ENCODE assay signal across 20 mouse cellular contexts in the genomic region with DNA sequence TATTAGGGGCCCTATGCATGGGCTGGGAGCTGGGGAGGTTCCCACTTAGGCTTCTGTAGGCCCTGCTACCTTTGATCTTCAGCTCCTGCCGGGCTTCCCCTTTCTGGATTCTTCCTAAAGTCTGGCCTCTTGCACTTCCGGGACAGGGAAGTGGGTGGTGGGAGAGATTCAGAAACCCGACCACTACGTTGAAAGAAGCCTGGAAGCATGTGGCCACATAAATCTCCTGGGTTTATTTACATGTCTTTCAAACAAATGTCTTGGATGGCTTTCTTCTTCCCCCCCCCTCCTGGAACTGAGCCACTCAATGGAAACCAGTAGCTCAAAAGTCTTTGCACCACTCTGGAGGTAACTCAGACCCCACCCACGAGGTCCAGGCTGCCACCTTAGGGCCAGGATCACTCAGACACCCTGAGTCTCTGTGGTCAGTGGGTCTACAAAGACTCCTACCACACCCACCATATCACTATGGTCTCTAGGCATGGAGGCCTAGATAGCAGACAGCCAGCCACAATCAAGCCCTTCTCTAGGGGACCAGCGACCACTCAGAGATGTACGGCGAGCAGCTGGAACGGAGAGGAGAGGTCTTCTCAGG. TPM values are rescaled to one million over a fixed set of nuclear protein-coding genes. Genes with fewer than 3 reads are reported as not detected.
DNase-seq lines count a peak whose midpoint lies in the region; ATAC-seq and TF ChIP-seq lines count a peak whose summit lies in the region.
"Had no signal": no experiment of that assay in that cellular context is flagged by ENCODE, and none has a peak within 500 bp of the region (broad histone marks: within the 10 kb centered on the region; RNA-seq: fewer than 3 reads in every experiment).

No protein-coding gene starts in this region.

- H3K27me3 ChIP-seq in neural tube, embryonic 11.5 days (ENCODE audit: control insufficient read depth, insufficient read depth, low read length), result no peaks in the 10 kb centered on the region
- H3K27me3 ChIP-seq in neural tube, embryonic 15.5 days (replicated peaks), result peaks cover 7% of the 10 kb centered on the region; the same call in 1 of the 2 replicates
- no peaks in the 10 kb centered on the region for H3K27me3 ChIP-seq in lung, postnatal 0 days (replicated peaks; ENCODE audit: insufficient read depth, low read length)
- no peaks in the 10 kb centered on the region for H3K27me3 ChIP-seq in stomach, embryonic 16.5 days (ENCODE audit: control insufficient read depth, insufficient read depth, low read length)
- H3K27me3 ChIP-seq in thymus, adult 2 months (ENCODE audit: control insufficient read depth, insufficient read depth, low read length), result no peaks in the 10 kb centered on the region
- H3K27me3 ChIP-seq: kidney, embryonic 15.5 days had no signal

- intact Hi-C loops in gastrocnemius, adult 2 months (cut with DNase I), result no loop called here
- intact Hi-C loops in heart, postnatal 25 days (cut with DNase I), result no loop called here

- H3K36me3 ChIP-seq in neural tube, embryonic 11.5 days (ENCODE audit: control insufficient read depth, insufficient read depth, low read length), result no peaks in the 10 kb centered on the region
- no peaks in the 10 kb centered on the region for H3K36me3 ChIP-seq in neural tube, embryonic 15.5 days
- no peaks in the 10 kb centered on the region for H3K36me3 ChIP-seq in lung, postnatal 0 days (ENCODE audit: insufficient read depth, low read length)
- H3K36me3 ChIP-seq in stomach, embryonic 16.5 days (ENCODE audit: control insufficient read depth, insufficient read depth, low read length), result no peaks in the 10 kb centered on the region
- H3K36me3 ChIP-seq in thymus, adult 2 months (ENCODE audit: control insufficient read depth, insufficient read depth, low read length), result no peaks in the 10 kb centered on the region
- H3K36me3 ChIP-seq: embryonic facial prominence, embryonic 10.5 days; heart, embryonic 13.5 days; kidney, embryonic 15.5 days; liver, embryonic 15.5 days had no signal

- DNase-seq in gastrocnemius, adult 2 months, result peak; percentile 23
- DNase-seq in gastrocnemius, postnatal 25 days, result no peak
- peak; percentile 9 for DNase-seq in neural tube, embryonic 11.5 days (ENCODE audit: low spot score)
- DNase-seq in lung, postnatal 0 days (ENCODE audit: low spot score), result peak; percentile 56
- DNase-seq in heart, postnatal 25 days (ENCODE audit: low spot score), result no peak
- DNase-seq in thymus, adult 2 months, result no peak
- DNase-seq: adrenal gland, adult 8-10 months; cerebellum, adult 11 months; heart, postnatal 4 days; right cerebral cortex, postnatal 14 days had no signal

- no peak overlapping the region for H3K9ac ChIP-seq in neural tube, embryonic 11.5 days (ENCODE audit: low read length)
- H3K9ac ChIP-seq in neural tube, embryonic 15.5 days (replicated peaks), result no peak overlapping the region
- H3K9ac ChIP-seq in lung, postnatal 0 days (replicated peaks; ENCODE audit: low read depth), result no peak overlapping the region
- H3K9ac ChIP-seq in stomach, embryonic 16.5 days (ENCODE audit: low read length), result peak overlapping the region; percentile 50
- H3K9ac ChIP-seq: heart, embryonic 13.5 days; kidney, embryonic 15.5 days; liver, embryonic 15.5 days had no signal

- H3K4me2 ChIP-seq in neural tube, embryonic 11.5 days (ENCODE audit: low read depth), result no peak overlapping the region
- no peak overlapping the region for H3K4me2 ChIP-seq in neural tube, embryonic 15.5 days
- no peak overlapping the region for H3K4me2 ChIP-seq in lung, postnatal 0 days (replicated peaks; ENCODE audit: low read depth, low read length)
- H3K4me2 ChIP-seq in stomach, embryonic 16.5 days (ENCODE audit: low read depth, low read length), result no peak overlapping the region
- H3K4me2 ChIP-seq: heart, embryonic 13.5 days; kidney, embryonic 15.5 days; liver, embryonic 15.5 days had no signal

- no peak for TF ChIP-seq CTCF in gastrocnemius, adult 2 months (IDR thresholded peaks at IDR 0.05)
- no peak for TF ChIP-seq CTCF in lung, postnatal 0 days (IDR thresholded peaks at IDR 0.05)
- TF ChIP-seq CTCF in thymus, adult 2 months (IDR thresholded peaks at IDR 0.05; ENCODE audit: borderline replicate concordance, control insufficient read depth, extremely low read depth, insufficient read depth, low read length, poor library complexity), result no peak

- TF ChIP-seq POLR2A in thymus, adult 2 months (IDR thresholded peaks at IDR 0.05; ENCODE audit: control insufficient read depth, extremely low read depth, insufficient read depth, low read length, poor library complexity), result no peak

- ATAC-seq in neural tube, embryonic 11.5 days (ENCODE audit: insufficient read depth, low FRiP score, low TSS enrichment), result no peak
- ATAC-seq in neural tube, embryonic 15.5 days (ENCODE audit: low FRiP score), result no peak
- ATAC-seq in lung, postnatal 0 days, result no peak
- ATAC-seq in stomach, embryonic 16.5 days (ENCODE audit: insufficient read depth, low FRiP score), result no peak
- ATAC-seq: hindbrain, postnatal 0 days; midbrain, embryonic 16.5 days had no signal

- H3K4me1 ChIP-seq in neural tube, embryonic 11.5 days (ENCODE audit: control insufficient read depth, insufficient read depth, low read length), result peaks cover 19% of the 10 kb centered on the region
- H3K4me1 ChIP-seq in neural tube, embryonic 15.5 days, result peaks cover 54% of the 10 kb centered on the region
- peaks cover 54% of the 10 kb centered on the region for H3K4me1 ChIP-seq in lung, postnatal 0 days (ENCODE audit: insufficient read depth, low read depth, low read length)
- H3K4me1 ChIP-seq in stomach, embryonic 16.5 days (ENCODE audit: control insufficient read depth, insufficient read depth, low read length), result peaks cover 68% of the 10 kb centered on the region
- H3K4me1 ChIP-seq in thymus, adult 2 months (replicated peaks; ENCODE audit: control insufficient read depth, insufficient read depth, low read length), result no peaks in the 10 kb centered on the region

- H3K9me3 ChIP-seq in neural tube, embryonic 11.5 days (ENCODE audit: control insufficient read depth, low read length), result no peaks in the 10 kb centered on the region
- H3K9me3 ChIP-seq in neural tube, embryonic 15.5 days (replicated peaks), result no peaks in the 10 kb centered on the region
- no peaks in the 10 kb centered on the region for H3K9me3 ChIP-seq in lung, postnatal 0 days (ENCODE audit: low read length)
- H3K9me3 ChIP-seq in stomach, embryonic 16.5 days (replicated peaks; ENCODE audit: control insufficient read depth, low read length), result no peaks in the 10 kb centered on the region
- H3K9me3 ChIP-seq: embryonic facial prominence, embryonic 10.5 days; heart, embryonic 13.5 days; kidney, embryonic 15.5 days; liver, embryonic 15.5 days had no signal

- H3K4me3 ChIP-seq in gastrocnemius, adult 2 months, result no peak overlapping the region
- H3K4me3 ChIP-seq in neural tube, embryonic 11.5 days (ENCODE audit: low read depth, low read length), result no peak overlapping the region
- no peak overlapping the region for H3K4me3 ChIP-seq in neural tube, embryonic 15.5 days (replicated peaks)
- no peak overlapping the region for H3K4me3 ChIP-seq in lung, postnatal 0 days (ENCODE audit: low read depth, low read length)
- H3K4me3 ChIP-seq in stomach, embryonic 16.5 days (replicated peaks; ENCODE audit: low read length), result no peak overlapping the region
- H3K4me3 ChIP-seq in thymus, adult 2 months (ENCODE audit: control insufficient read depth, insufficient read depth, low read length), result no peak overlapping the region
- H3K4me3 ChIP-seq: embryonic facial prominence, embryonic 10.5 days; erythroblast, embryonic 14.5 days; heart, embryonic 13.5 days; kidney, embryonic 15.5 days; liver, embryonic 15.5 days had no signal

- no peak for TF ChIP-seq EP300 in lung, postnatal 0 days (IDR thresholded peaks at IDR 0.05)

- WGBS in neural tube, embryonic 11.5 days, result 64% methylated on average over 9 of the region's 9 CpGs
- WGBS in neural tube, embryonic 15.5 days, result 63% methylated on average over 9 of the region's 9 CpGs
- WGBS in lung, postnatal 0 days, result 47% methylated on average over 9 of the region's 9 CpGs
- WGBS in stomach, embryonic 16.5 days, result 42% methylated on average over 9 of the region's 9 CpGs
- 67% methylated on average over 9 of the region's 9 CpGs for WGBS in thymus, adult 2 months

- peak overlapping the region; percentile 92 for H3K27ac ChIP-seq in gastrocnemius, adult 2 months
- H3K27ac ChIP-seq in neural tube, embryonic 11.5 days (ENCODE audit: low read depth, low read length), result no peak overlapping the region
- no peak overlapping the region for H3K27ac ChIP-seq in neural tube, embryonic 15.5 days (replicated peaks)
- peak overlapping the region; percentile 32; the same call in 1 of the 2 replicates for H3K27ac ChIP-seq in lung, postnatal 0 days (ENCODE audit: low read length)
- peak overlapping the region; percentile 32; the same call in 1 of the 2 replicates for H3K27ac ChIP-seq in stomach, embryonic 16.5 days (ENCODE audit: low read length)
- H3K27ac ChIP-seq in thymus, adult 2 months (ENCODE audit: control insufficient read depth, insufficient read depth, low read length), result no peak overlapping the region
- H3K27ac ChIP-seq: embryonic facial prominence, embryonic 10.5 days; heart, embryonic 13.5 days; hindbrain, postnatal 0 days; kidney, embryonic 15.5 days; liver, embryonic 15.5 days had no signal

RNA-seq across cellular contexts. Expression of gene Dagla, which starts 12.7 kb away (rescaled TPM):
- 1 to 10 TPM; 7.2 to 8.6 TPM for total RNA-seq in gastrocnemius, adult 2 months (2021)
- total RNA-seq in gastrocnemius, postnatal 25 days (2021), result 1 to 10 TPM; 4.0 to 6.7 TPM
- 3.2 and 3.4 TPM in 2 replicates for polyA plus RNA-seq in neural tube, embryonic 11.5 days (2014; fragmentation: Nextera tagmentation; extraction: Ambion mirVana)
- polyA plus RNA-seq in neural tube, embryonic 15.5 days (2015; fragmentation: Nextera tagmentation; extraction: Ambion mirVana), result 11.2 and 12.2 TPM in 2 replicates
- polyA plus RNA-seq in lung, postnatal 0 days (2015; fragmentation: Nextera tagmentation; extraction: Ambion mirVana), result 1.2 and 1.4 TPM in 2 replicates
- 2.9 and 3.4 TPM in 2 replicates for polyA plus RNA-seq in stomach, embryonic 16.5 days (2015; fragmentation: Nextera tagmentation; extraction: Ambion mirVana)
- 1 to 10 TPM; 3.2 to 3.3 TPM for total RNA-seq in heart, postnatal 25 days (2021)
- polyA plus RNA-seq in thymus, adult 2 months (2012; rRNA removed), result 3.0 and 3.2 TPM in 2 replicates
- total RNA-seq: megakaryocyte-erythroid progenitor cell, adult 5-6 weeks had no signal

RNA-seq across cellular contexts. Expression of gene Myrf, which starts 51.4 kb away (rescaled TPM):
- not detected for total RNA-seq in gastrocnemius, adult 2 months (2021)
- not detected for total RNA-seq in gastrocnemius, postnatal 25 days (2021)
- 1.8 and 2.5 TPM in 2 replicates for polyA plus RNA-seq in neural tube, embryonic 11.5 days (2014; fragmentation: Nextera tagmentation; extraction: Ambion mirVana)
- polyA plus RNA-seq in neural tube, embryonic 15.5 days (2015; fragmentation: Nextera tagmentation; extraction: Ambion mirVana), result 0.79 and 1.7 TPM in 2 replicates
- 5.0 and 5.9 TPM in 2 replicates for polyA plus RNA-seq in lung, postnatal 0 days (2015; fragmentation: Nextera tagmentation; extraction: Ambion mirVana)
- polyA plus RNA-seq in stomach, embryonic 16.5 days (2015; fragmentation: Nextera tagmentation; extraction: Ambion mirVana), result 16.6 and 17.6 TPM in 2 replicates
- 1 to 10 TPM; 4.5 to 6.8 TPM for total RNA-seq in heart, postnatal 25 days (2021)
- 2.7 and 4.9 TPM in 2 replicates for polyA plus RNA-seq in thymus, adult 2 months (2012; rRNA removed)
- total RNA-seq: megakaryocyte-erythroid progenitor cell, adult 5-6 weeks had no signal

Comparison
In these comparisons a context has a peak if more than half of its experiments do, and no peak if none do; other contexts are left out.
1. DNase-seq: peak in gastrocnemius, adult 2 months (single experiment), neural tube, embryonic 11.5 days (single experiment) and lung, postnatal 0 days (single experiment); none in gastrocnemius, postnatal 25 days (single experiment), heart, postnatal 25 days (single experiment) and thymus, adult 2 months (single experiment).
2. H3K27ac ChIP-seq: peak in gastrocnemius, adult 2 months (single experiment), lung, postnatal 0 days (single experiment) and stomach, embryonic 16.5 days (single experiment); none in neural tube, embryonic 11.5 days (single experiment), neural tube, embryonic 15.5 days (single experiment) and thymus, adult 2 months (single experiment).